Mouse (Mus musculus) left cerebral cortex, postnatal 36 days (tissue): ENCODE results near the gene Mrpl47. TPM values are rescaled to one million over a fixed set of nuclear protein-coding genes. Genes with fewer than 3 reads are reported as not detected.
"Not testable (repeated sequence)": the region's sequence is repeated elsewhere in the genome, so short reads cannot be mapped to it uniquely, and the experiment has no call there.

Experiments
- DNase-seq, 2 experiments: peaks; one replicate each; pipeline ENCODE4 v3.0.0; 2021 to 2022; ENCODE audit warnings: low spot score in 2 of 2, mixed read lengths in 1 of 2
- intact Hi-C: fragments of 180-260 bp; cut with DNase I; formaldehyde crosslinking; loops from one replicate; pipeline ENCODE4 v1.15.1; 2025
- total RNA-seq, 2 experiments: library from RNA; stranded (reverse); gene quantifications; 2 replicates each; pipeline ENCODE4 v1.2.3; 2021

Gene Mrpl47
- total RNA-seq = 10 to 100 TPM; 21.4 to 23.4 TPM

DNA sequence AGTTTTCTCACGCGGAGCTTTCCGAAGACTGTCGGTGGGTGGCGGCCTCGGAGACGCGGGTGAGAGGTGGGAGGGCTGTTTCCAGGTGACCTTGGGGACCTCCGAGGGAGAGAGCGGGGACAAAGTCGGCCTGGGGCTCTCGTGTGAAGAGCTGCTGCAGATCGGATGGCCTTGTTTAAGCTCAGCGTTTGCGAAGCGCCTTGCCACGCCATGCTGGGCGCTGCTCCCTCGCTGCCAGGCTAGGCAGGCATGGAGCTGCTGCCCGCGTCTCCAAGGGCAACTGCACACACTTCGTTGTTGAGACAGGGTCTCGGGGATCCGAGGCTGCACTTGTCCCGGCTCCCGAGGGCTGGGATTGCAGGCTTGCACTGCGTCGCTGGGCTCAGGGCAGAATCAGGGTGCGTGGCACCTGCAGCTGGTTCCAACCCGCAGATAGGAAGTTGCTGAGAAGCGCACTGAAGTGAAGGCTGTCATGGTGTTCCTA lies at the start of gene Mrpl47:
Mrpl47 (minus strand) TSS at position 434 of the 484 bp plus-strand sequence.
- intact Hi-C loops = loop anchor here (2.0 to 5.0 kb wide), 2 partner anchors 80 to 1065 kb away; partner anchors contain the start of gene Usp13
- no peak for DNase-seq

GRCm38 (mm10) chr3:32770781-32771180 lies 33.4 kb upstream of the Mrpl47 start:
- no peak for DNase-seq
- intact Hi-C loops = no loop called here

DNA sequence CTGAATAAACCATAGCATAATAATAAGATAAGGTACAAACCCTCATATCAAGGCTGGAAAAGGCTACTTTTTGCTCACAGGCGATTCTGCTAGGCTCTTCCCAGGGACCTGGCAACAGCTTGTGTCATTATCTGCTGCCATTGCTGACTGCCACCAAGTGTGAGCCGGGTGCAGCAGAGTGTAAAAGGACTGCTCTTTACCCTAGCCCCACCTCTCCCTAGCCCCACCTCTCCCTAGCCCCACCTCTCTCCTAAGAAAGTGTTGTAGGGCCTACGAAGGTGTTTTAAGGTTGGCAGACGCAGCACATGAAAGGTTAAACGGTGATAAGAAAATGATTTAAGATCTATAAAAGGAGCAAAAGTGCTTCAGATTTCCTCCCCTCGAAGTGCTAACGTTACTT lies 26.5 kb upstream of the Mrpl47 start:
- no peak for DNase-seq
- intact Hi-C loops = no loop called here

- no peak for DNase-seq
- intact Hi-C loops = no loop called here
These were observed 25.6 kb upstream of the Mrpl47 start for GRCm38 (mm10) chr3:32762962-32763361.

GRCm38 (mm10) chr3:32759212-32759611 lies 21.8 kb upstream of the Mrpl47 start:
- DNase-seq = no peak
- intact Hi-C loops = no loop called here

- intact Hi-C loops = no loop called here
- DNase-seq = no peak
These were observed 17.0 kb upstream of the Mrpl47 start for GRCm38 (mm10) chr3:32754384-32754915.

DNA sequence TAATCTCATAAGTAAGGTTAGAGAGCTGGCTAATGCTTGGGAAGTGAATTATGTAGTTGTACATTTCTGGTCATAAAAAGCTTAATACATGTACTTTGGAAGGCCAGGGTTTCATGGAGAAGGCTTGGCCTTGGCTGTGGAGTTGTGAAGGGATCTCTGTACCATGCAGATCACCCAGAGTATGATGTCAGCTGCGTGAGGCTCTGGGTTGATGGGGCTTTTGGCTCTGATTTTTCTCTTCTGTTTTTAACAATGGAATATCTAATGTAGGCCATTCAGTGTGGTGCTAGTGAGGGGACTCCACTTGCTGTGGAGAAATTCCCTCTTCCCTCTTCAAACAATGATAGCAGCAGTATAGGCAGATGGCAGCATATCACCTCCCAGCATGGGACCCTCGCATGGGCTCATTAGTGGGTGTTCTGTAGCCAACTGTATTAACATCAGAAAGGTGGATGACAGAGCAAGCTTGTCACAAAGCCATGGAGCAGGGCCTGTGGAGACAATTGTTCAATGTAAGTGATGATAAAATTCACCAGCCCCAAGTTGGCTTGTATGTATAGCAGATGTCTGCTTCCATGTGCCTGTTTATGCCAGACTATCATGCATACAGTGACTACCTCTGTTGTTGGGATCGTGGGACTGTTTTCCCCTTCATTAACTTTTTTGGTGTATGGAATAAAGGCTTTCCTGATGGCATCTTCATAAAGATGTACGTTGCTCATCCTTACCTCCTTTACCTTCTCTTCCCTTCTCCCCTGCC lies 12.6 kb upstream of the Mrpl47 start:
- DNase-seq = no peak
- intact Hi-C loops = no loop called here

DNA sequence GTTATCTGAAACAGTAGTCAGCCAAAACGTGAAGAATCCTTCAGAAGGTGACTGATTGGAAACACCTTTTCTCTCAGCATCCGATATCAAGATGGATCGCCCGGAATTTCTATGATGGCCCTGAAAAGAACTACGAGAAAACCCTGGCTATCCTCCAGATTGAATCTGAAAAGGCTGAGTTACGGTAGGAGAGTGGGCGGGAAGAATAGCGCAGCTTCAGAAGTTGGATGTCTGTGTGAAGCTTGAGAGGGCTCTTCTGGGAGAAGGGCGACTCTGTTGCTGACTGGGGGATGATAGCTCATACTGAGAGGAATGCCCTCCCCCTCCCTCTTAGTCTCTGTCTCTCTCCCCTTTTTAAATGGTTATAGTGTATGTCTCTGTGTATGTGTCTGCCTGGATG lies 11.0 kb upstream of the Mrpl47 start:
- intact Hi-C loops = no loop called here
- DNase-seq = peak in 1 of 2 experiments; percentile 19

DNA sequence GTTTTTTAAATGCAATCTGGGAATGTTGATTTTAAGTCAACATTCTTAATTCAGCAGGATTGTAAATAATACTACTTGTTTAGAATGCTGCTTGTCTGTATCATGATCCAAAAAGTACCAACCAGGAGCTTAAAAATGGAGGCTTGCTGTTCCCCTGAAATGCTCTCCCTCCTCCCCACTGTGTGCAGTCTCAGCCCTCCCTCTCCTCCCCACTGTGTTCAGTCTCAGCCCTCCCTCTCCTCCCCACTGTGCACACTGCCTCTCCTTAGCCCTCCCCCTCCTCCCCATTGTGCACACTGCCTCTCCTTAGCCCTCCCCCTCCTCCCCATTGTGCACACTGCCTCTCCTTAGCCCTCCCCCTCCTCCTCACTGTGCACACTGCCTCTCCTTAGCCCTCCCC lies 8.0 kb upstream of the Mrpl47 start:
- intact Hi-C loops = not testable (repeated sequence)

GRCm38 (mm10) chr3:32745001-32745400 lies 7.6 kb upstream of the Mrpl47 start:
- intact Hi-C loops = no loop called here
- DNase-seq = no peak

More for the DNA sequence above, 8.0 kb upstream of the Mrpl47 start:
- DNase-seq = not testable (repeated sequence)

GRCm38 (mm10) chr3:32742276-32742780 lies 4.9 kb upstream of the Mrpl47 start:
- DNase-seq = no peak
- intact Hi-C loops = no loop called here

- DNase-seq = no peak
- intact Hi-C loops = loop anchor here (5.0 kb wide), 1 partner anchor 1064 kb away; no protein-coding TSS in a partner anchor
These were observed 1.1 kb upstream of the Mrpl47 start for GRCm38 (mm10) chr3:32738549-32738948.

DNA sequence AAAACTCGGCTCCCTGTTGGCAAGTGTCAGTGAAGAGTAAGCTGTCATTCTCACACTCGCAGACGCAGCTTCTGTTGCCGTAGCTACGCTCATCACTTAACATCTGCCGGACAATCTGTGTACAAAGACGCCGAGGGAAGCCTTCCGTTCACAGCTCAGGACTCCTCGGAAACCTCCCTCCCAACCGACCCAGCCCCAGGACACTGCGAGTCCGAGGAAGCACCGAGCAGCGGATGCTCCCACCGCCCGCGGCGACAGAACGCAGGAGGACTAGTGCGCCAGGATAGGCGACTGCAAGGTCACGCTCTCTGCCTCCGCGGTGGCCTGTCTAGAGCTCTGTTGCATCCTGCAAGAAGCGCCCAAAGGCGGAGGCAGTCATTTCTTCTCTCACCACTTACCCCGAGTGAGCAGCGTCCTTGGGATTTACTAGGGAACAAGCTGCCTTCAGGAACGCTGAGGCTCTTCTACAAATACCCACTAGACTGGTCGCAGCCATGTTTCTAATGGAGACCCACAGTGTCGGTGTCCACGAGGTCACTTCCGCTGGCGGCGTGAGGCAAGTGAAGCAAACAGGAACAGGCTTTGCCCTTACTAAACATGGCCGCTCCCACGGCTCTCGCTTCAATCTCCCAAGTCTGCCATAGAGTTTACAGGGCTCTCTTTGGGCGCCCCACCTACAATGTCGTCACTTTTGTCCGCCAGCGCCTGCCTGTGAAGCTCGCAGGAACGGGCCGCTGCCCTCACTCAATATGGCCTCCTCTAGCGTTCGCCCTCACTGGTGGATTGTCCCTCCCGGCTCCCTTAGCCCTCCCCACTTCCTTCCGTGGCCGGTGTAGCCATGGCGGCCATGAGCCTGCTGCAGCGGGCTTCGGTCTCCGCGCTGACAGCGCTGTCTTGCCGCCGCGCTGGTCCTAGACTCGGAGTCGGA lies 897 bp downstream of the Mrpl47 start, which contains the start of gene Ndufb5:
Ndufb5 (plus strand) TSS at position 747 of the 928 bp plus-strand sequence.
- intact Hi-C loops = loop anchor here (2.0 to 5.0 kb wide), 2 partner anchors 80 to 1066 kb away; partner anchors contain the start of gene Usp13
- peak; percentile 99 for DNase-seq

- DNase-seq = no peak
- intact Hi-C loops = no loop called here
These were observed 9.5 kb downstream of the Mrpl47 start for GRCm38 (mm10) chr3:32727861-32728260.

- intact Hi-C loops = no loop called here
- DNase-seq = no peak
These were observed 11.5 kb downstream of the Mrpl47 start for GRCm38 (mm10) chr3:32725951-32726350.

DNA sequence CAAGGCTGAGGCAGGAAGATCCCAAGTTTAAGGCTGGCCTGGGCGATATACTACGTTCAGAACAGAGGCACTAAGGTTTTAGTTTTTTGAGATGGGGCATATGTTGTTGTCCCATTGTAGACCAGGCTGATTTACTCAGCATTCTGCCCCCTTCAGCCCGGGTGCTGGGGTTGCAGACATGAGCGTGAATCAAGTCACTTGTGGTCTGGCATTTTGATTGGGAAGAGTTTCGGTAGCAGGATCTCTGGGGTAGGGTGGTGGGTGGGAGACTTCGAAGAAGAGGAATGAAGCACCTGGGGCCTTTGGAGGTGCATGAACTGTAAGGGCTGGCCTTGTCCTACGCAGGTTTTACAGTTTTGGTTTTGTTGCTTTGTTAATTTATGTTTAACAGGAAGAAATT lies 13.2 kb downstream of the Mrpl47 start:
- no peak for DNase-seq
- intact Hi-C loops = no loop called here

DNA sequence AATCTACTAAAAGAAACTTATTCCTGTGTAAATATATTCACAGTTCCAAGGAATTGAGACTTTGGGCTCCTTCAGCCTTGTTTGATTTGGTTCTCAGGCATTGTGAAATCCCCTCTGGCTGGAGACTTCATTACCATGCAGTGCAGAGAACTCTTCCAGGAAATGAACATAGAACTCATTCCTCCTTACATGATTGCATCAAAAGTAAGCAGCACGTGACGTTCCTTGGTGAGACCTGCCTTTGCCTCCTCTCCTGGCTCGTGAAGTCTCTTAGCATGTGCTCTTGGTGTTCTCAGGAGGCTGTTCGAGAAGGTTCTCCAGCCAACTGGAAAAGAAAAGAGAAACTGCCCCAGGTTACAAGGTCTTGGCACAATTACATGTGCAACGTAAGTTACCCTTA lies 19.1 kb downstream of the Mrpl47 start:
- intact Hi-C loops = no loop called here

GRCm38 (mm10) chr3:32717403-32717802 lies 20.0 kb downstream of the Mrpl47 start:
- intact Hi-C loops, DNase-seq: not testable (repeated sequence)

More for the DNA sequence above, 19.1 kb downstream of the Mrpl47 start:
- DNase-seq = no peak

GRCm38 (mm10) chr3:32713711-32714110 lies 23.7 kb downstream of the Mrpl47 start:
- intact Hi-C loops = no loop called here

GRCm38 (mm10) chr3:32709388-32709787 lies 28.0 kb downstream of the Mrpl47 start:
- intact Hi-C loops = no loop called here

More at GRCm38 (mm10) chr3:32713711-32714110, 23.7 kb downstream of the Mrpl47 start:
- no peak for DNase-seq

More at GRCm38 (mm10) chr3:32709388-32709787, 28.0 kb downstream of the Mrpl47 start:
- DNase-seq = no peak
